Mouse (Mus musculus) megakaryocyte-erythroid progenitor cell, adult 5-6 weeks (primary cell): ENCODE data around the gene Mettl22. TPM values are rescaled to one million over a fixed set of nuclear protein-coding genes. Genes with fewer than 3 reads are reported as not detected.

Experiments used
- ATAC-seq: replicated peaks from 2 replicates; pipeline ENCODE4 v1.8.0; 2016; ENCODE audit warnings: mild to moderate bottlenecking, inconsistent platforms; ENCODE audit not compliant: severe bottlenecking, poor library complexity, low FRiP score, low TSS enrichment
- total RNA-seq, 2 experiments: library from RNA; stranded (forward) in 1 of 2; stranded (reverse) in 1 of 2; fragments of 200-1000, 215-1000 nt in 1 of 2; fragments of >200 nt in 1 of 2; fragmentation: Nextera tagmentation in 1 of 2; gene quantifications; 2 replicates each; pipeline ENCODE4 v1.2.3; 2014 to 2017

Mettl22 gene
- total RNA-seq, 2 experiments from 2014 or later: 17.1 to 47.9 TPM

DNA sequence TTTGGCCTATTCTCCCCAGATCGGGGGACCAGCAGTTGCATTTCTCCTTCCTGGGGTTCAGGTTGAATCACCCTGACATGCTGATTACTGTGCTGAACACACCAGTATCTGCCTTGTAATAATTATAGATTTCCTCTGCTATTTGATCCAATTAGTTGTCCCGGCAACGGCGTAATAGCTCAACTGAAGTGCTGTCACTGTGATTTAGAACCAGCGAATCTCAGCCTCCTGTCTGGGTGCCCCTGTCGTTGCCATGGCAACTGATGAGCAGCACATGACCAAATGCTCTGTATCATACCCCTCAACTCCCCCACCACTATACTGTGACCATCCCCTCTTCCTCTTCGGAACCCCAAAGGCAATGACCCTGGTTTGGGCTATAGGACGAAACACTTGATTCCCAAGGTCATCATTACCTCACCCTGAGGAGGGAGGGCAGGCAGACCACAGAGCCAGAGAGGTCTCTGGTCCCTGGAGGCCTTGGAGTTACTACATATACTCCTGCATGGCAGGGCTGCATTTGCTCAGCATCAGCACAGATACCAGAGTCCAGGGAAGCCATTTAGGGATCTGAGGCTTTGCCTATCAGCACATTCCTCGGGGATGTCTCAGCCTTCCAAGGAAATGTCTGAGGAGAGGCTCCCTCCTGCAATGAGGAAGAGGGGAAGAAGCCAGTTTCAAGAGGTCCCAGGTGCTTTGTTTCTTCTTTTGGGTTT, 68.7 kb downstream of the Mettl22 start:
- ATAC-seq: no peak

Other genes with a start within 250 kb of the Mettl22 start
- not detected in 2 replicates for gene Tmem114, start 45.7 kb upstream of the Mettl22 start, total RNA-seq (2014; fragmentation: Nextera tagmentation)
- gene Tmem114, start 45.7 kb upstream of the Mettl22 start, total RNA-seq (2017): not detected in 2 replicates
- not detected in 2 replicates for gene Abat, start 42.6 kb downstream of the Mettl22 start, total RNA-seq (2014; fragmentation: Nextera tagmentation)
- gene Abat, start 42.6 kb downstream of the Mettl22 start, total RNA-seq (2017): 0.65 and 1.2 TPM in 2 replicates
- gene Pmm2, start 166.9 kb downstream of the Mettl22 start, total RNA-seq (2014; fragmentation: Nextera tagmentation): 54.8 and 74.7 TPM in 2 replicates
- gene Pmm2, start 166.9 kb downstream of the Mettl22 start, total RNA-seq (2017): 51.1 and 56.8 TPM in 2 replicates
- gene Tmem186, start 166.9 kb downstream of the Mettl22 start, total RNA-seq (2014; fragmentation: Nextera tagmentation): 17.2 and 18.1 TPM in 2 replicates
- gene Tmem186, start 166.9 kb downstream of the Mettl22 start, total RNA-seq (2017): 12.5 and 22.9 TPM in 2 replicates
- gene Carhsp1, start 201.4 kb downstream of the Mettl22 start, total RNA-seq (2014; fragmentation: Nextera tagmentation): 28.8 and 32.5 TPM in 2 replicates
- gene Carhsp1, start 201.4 kb downstream of the Mettl22 start, total RNA-seq (2017): 18.5 and 23.8 TPM in 2 replicates
- not detected in 2 replicates for gene Gm5767, start 210.0 kb downstream of the Mettl22 start, total RNA-seq (2014; fragmentation: Nextera tagmentation)
- gene Gm5767, start 210.0 kb downstream of the Mettl22 start, total RNA-seq (2017): not detected in 2 replicates